Mouse (Mus musculus) spleen, adult 12 weeks (tissue): Measurements from ENCODE around the gene Senp7.
"Not testable (repeated sequence)": the region's sequence is repeated elsewhere in the genome, so short reads cannot be mapped to it uniquely, and the experiment has no call there.

ENCODE experiments used
- DNase-seq: peaks from one replicate; pipeline ENCODE4 v3.0.0; 2022; ENCODE audit warnings: low spot score

The Senp7 gene

DNA sequence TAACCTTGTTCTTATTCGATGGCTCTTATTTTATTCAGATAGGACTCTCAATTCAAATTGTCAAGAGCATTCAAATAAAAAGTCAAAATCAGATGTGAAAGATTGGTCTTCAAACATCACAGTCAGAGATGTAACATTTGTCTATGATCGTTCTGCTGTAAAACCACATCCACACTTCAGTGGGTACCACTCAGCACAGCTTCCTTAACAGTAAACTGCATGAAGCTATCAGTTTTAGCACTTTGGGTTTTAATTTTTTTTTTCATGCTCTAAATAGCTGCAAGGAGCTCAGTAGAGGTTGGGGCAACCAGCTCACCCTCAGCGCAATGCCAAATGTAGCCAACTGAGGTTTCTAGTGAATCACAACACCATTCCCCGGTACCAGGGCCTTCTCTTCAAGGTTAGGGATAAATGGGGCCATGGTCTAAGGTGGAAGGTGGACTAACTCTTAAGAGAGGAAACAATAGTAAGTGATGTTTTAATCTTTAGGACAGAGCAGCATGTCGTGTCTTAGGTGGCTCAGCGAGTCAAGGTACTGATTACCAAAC, 20.5 kb downstream of the Senp7 start:
- DNase-seq, result no peak

DNA sequence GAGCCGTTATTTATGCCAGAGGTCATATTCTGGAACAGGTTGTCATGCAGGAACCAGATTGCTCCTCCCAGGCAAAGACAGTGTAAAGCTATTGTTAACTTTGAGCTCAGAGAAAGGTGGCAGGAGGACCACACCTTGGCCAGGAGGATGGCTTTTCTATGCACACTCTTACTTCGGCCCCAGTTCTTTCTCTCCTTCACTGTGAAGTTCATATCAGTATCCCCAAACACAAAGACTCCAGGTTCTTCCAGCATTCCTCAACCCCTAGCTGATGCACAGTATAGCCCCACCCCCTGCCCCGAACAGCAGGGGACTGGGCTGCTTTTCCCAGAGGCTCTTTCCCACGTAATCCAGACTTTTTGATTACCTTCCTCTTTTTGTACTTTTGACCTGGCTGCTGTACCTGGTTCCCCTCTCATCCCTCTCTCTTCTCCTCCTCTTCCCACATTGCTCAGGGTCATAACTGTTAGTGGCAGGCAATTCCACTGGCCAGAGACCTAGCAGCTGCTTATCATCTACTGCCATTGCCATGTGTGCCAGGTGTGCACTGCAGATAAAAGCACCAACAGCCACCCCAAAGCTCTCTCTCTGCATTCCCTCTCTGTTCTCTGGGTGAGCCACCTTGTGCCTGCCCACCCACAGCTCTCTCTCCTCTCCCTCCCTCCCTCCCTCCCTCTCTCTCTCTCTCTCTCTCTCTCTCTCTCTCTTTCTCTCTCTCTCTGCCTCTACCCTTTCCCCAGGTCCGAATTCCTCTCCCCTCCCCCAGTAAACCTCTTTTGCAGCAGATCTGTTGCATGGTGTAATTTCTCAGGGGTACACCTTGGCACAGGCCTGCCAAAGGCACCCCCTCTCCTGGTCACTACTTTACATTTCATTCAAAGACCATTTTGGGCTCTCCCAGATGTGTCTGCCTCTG, 23.4 kb downstream of the Senp7 start:
- DNase-seq, result peak; percentile 75

GRCm38 (mm10) chr16:56072533-56072932, 24.4 kb downstream of the Senp7 start:
- DNase-seq, result no peak

DNA sequence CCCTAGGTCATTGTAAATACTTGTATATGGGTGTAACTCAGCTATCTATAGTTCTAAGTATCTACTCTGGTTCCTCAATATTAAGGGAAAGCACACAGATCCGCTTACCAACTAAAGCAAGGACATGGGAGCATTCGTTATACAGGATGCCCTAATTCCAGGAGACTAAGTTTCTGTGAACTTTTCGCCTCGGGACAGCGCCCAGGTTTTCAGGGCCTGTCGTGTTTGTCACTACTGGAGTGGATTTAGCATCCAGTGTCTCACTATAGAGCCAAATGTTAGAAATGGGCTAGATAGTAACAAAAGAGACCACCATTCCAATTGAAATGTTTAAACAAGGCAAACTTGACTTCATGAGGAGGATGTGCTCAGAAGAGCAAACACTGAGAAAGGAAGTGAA, 25.0 kb downstream of the Senp7 start:
- DNase-seq, result not testable (repeated sequence)

- no peak for DNase-seq
These were observed 26.0 kb downstream of the Senp7 start for GRCm38 (mm10) chr16:56074122-56074521.

DNA sequence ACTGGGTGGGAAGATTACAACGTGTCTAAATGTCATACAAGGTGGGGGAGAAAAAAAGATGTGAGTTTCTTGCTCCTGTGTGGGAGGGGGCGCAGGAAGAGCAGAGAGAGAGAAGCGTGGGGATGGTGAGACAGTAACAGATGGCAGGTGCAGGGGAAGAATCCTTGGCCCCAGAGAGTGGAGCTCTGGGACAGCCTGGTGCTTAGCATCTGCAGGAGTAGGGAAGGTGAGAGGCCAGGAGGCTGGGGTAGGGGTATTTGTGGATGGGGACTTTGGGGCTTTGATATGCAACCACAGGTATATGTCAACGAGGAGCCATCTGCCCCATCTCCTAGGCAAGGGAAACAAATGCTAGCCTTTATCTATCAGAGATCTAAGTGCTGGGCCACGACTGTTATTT, 26.4 kb downstream of the Senp7 start:
- DNase-seq, result no peak

- DNase-seq, result peak; percentile 69
These were observed 27.3 kb downstream of the Senp7 start for GRCm38 (mm10) chr16:56075222-56076111.

DNA sequence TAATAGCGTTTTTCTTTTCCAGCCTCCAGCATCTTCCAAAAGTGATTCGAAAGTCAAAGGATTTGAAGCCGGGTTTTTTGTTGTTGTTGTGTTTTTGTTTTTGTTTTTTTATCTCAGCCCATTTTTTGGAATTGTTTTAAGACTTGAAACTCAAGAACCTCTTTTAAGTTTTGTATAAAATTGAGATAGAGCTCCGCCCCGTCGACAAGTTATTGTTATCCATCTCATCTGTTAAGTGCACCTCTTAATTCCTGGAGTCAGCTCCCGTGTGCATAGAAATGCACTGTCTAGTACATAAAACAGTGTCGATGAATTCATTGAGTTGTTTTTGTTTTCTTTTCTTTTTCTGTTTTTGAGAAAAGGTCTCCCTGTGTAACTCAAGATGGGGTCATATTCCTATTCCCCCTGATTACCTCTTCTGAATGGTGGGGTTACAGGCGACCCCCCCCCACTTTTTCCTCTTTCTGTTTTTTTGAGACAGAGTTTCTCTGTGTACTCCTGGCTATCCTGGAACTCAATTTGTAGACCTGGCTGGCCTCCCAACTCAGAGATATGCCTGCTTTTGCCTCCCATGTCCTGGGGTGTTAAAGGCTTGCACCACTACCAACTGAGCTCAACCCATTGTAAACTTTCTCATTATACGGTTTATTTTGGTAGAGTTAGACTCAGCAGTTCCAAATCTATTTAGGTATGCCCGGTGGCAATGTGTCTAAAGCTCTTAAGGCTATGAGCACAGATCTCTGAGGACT, 28.2 kb downstream of the Senp7 start:
- no peak for DNase-seq

GRCm38 (mm10) chr16:56079419-56079818, 31.3 kb downstream of the Senp7 start:
- DNase-seq, result no peak

- DNase-seq, result no peak
These were observed 33.6 kb downstream of the Senp7 start for GRCm38 (mm10) chr16:56081691-56082090.

- DNase-seq, result no peak
These were observed 38.2 kb downstream of the Senp7 start for GRCm38 (mm10) chr16:56086336-56086735.

DNA sequence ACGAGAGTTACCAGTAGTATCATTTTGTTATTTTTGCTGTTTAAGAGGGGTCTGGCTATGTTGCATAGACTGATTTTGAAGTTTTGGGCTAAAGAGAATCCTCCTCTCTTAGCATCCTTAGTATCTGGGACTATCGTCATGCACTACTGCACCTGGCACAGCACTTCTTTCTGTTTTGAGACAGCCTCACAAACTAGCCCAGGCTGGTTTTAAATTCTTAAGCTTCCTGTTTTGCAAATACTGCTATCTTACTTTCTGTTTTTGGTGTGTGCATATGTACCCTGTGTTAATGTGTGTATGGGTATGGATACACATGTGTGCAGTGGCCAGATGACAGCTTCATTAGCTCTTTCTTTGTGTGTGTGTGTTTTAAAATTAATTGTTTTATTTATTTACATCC, 42.2 kb downstream of the Senp7 start:
- DNase-seq, result no peak

DNA sequence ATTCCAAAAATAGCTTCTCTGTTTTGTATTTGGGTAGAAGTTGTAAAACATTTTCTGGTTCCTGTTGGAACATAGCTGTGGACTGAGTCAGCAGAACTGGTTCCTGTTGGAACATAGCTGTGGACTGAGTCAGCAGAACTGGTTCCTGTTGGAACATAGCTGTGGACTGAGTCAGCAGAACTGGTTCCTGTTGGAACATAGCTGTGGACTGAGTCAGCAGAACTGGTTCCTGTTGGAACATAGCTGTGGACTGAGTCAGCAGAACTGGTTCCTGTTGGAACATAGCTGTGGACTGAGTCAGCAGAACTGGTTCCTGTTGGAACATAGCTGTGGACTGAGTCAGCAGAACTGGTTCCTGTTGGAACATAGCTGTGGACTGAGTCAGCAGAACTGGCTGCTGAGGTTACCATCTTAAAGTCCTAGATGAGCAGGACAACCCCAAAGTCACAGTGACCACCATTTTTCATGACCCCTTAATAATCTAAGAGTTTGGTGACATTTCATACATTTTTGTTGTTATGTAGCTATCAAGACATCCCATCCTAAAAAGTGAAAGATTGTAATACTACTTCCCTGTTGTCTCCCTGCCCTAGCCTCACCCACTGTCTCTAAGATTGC, 48.4 kb downstream of the Senp7 start:
- not testable (repeated sequence) for DNase-seq

- no peak for DNase-seq
These were observed 67.6 kb downstream of the Senp7 start for GRCm38 (mm10) chr16:56115706-56116105.

DNA sequence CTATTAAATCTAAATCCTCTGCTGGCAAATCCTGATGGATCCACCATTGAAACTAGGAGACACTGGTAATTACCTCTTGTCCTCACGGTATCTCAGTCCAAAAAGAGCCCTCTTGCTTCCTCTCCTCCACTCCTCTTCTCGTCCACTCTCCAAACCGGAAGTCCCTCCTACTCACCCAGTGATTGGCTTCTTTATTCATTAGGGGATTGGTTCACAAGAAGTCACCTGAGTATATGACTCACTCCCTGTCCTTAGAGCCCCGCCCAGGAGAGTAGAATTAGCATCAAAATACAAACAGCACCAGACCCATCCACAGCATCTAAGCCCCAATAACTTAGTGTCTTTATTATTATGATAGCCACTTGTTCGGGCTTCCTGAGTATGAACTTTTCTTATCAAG, 68.0 kb downstream of the Senp7 start:
- no peak for DNase-seq

- no peak for DNase-seq
These were observed 69.4 kb downstream of the Senp7 start for GRCm38 (mm10) chr16:56117327-56118180.

DNA sequence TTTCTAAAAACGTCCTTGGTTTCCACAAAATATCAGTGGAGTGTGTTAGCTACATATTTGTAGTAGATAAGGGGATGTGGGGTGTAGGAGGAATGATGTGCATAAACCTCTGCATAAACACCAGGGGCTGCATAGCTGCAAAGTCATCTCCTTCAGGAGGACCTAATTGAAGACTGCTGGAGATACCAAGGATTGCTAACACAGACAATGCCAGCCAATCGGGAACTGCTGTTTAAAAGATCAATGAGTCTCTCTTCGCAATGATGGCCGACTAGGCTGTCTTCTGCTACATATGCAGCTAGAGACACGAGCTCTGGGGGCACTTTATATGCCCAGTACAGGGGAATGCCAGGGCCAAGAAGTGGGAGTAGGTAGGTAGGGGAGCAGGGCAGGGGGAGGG, 74.4 kb downstream of the Senp7 start:
- DNase-seq, result no peak

DNA sequence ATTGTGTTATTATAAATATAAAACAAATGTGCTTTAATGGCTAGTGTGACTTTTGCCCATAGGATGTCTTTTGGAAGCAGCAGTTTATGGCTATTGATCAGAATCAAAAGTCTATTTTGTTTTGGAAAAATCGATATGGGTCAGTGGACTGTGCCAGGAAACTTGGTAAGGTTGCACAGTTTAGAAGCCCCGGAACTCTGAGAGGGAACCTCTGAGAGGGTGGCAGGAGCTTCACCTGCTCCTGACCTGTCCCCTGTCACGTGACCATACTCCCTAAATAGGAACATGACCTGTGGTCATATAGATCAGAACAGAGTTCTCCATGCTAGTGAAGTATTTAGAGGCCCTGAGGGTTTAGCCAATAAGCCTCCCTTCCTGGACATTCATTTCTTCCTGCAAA, 75.9 kb downstream of the Senp7 start:
- no peak for DNase-seq

DNA sequence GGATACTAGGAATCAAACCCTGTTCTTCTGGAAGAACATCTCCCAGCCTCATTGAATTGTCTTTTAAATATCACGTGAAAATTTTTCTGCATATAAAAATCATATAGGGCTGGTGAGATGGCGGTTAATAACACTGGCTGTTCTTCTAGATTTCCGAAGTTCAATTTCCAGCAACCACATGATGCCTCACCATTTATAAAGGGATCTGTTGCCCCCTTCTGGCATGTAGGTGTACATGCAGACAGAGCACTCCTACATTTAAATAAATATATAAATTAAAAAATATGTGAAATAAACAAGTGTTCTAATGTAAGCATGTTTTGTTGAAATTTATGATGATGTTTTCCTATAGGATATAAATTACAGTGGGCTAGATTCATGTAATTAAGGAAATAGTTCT, 83.5 kb downstream of the Senp7 start:
- no peak for DNase-seq

DNA sequence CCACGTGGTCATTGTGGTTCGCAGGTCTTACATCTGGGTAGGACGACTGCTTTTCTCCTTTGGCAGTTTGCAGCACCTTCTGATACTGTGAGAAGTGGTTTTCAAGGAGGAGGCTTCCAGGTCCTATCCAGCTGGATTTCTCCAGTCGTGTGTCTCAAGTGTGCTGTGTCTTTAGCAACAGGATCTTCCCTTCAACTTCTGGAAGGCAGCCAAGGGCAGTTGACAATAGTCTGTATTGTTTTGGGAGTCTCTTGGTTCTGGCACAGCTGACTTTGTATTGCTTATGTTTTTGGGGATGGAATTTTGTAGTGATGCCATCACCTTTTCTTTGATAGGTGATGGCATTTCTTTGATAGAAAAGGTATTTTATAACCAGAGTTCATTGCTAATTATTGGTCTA, 86.0 kb downstream of the Senp7 start:
- no peak for DNase-seq

- not testable (repeated sequence) for DNase-seq
These were observed 89.5 kb downstream of the Senp7 start for GRCm38 (mm10) chr16:56137672-56138071.
